Mouse (Mus musculus): Measurements from ENCODE around the gene Col4a4. TPM values are rescaled to one million over a fixed set of nuclear protein-coding genes. Genes with fewer than 3 reads are reported as not detected.

Col4a4 gene
- total RNA-seq (2014; rRNA removed) = 0.13 and 0.18 TPM in 2 replicates
- 0.06 and 0.14 TPM in 2 replicates for polyA plus RNA-seq (2012; rRNA removed)

DNA sequence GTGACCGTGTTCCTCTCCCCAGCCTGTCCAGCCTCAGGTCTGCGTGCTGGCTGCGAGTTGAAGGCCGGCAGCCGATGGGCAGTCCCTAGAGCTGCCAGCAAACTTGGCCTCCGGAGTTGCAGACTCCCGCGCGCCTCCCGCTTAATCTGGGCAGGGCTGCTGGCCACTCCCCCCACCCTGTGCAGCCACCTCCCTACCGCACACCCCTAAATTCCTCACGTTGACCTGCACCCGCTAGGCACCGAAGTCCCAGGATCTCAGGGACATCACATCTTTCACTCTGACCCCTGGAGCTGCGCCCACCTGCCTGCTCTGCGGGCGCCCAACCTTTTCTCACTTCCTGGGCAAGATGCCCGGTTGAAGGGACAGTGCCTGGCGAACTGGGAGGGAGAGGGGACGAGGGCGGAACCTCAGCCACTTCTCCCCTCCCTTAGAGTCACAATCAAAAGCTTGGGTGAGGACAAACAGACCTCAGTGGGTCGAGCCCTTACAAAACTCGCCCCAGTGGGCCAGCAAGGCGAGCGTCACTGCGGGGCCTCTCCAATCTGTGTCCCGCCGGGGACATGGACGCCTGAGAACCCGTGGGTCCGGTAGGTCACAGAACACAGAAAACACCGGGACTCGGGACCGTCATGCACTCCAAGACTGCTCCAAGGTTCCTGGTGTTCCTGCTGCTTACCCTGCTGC is at the start of gene Col4a4, which contains the start of gene Col4a3:
Col4a4 (minus strand) TSS at position 137 of the 687 bp plus-strand sequence.
Col4a3 (plus strand) TSS at position 209 of the 687 bp plus-strand sequence.
- WGBS = 2% methylated on average over 34 of the region's 34 CpGs
- H3K27me3 ChIP-seq (ENCODE audit: control insufficient read depth, insufficient read depth, low read length) = no peaks in the 10 kb centered on the region
- H3K79me2 ChIP-seq (ENCODE audit: control insufficient read depth, insufficient read depth, low read length) = no peaks in the 10 kb centered on the region
- H3K36me3 ChIP-seq (ENCODE audit: control insufficient read depth, insufficient read depth, low read length) = no peaks in the 10 kb centered on the region
- TF ChIP-seq CTCF (IDR thresholded peaks at IDR 0.05; ENCODE audit: low read depth, low read length) (no peak), POLR2A (IDR thresholded peaks at IDR 0.05; ENCODE audit: extremely low read depth, insufficient read depth, low read length) (no peak)
- H3K9ac ChIP-seq (ENCODE audit: low read depth, low read length) = no peak within 1 kb of the TSS
- H3K4me3 ChIP-seq (ENCODE audit: insufficient read depth, low read depth, low read length) = peak within 1 kb of the TSS; percentile 36
- DNase-seq (ENCODE audit: extremely low read depth, low read depth, low spot score) = no peak
- H3K4me1 ChIP-seq (ENCODE audit: control insufficient read depth, insufficient read depth, low read length) = peaks cover 4% of the 10 kb centered on the region; the same call in 1 of the 2 replicates
- H3K27ac ChIP-seq (replicated peaks; ENCODE audit: insufficient read depth, low read depth, low read length) = no peak within 1 kb of the TSS

- DNase-seq (ENCODE audit: extremely low read depth, low read depth, low spot score) = peak; percentile 16
These were observed 49.7 kb upstream of the Col4a4 start for GRCm38 (mm10) chr1:82636321-82636720.

GRCm38 (mm10) chr1:82635254-82635620 is 48.6 kb upstream of the Col4a4 start:
- H3K4me1 ChIP-seq (ENCODE audit: control insufficient read depth, insufficient read depth, low read length) = no peaks in the 10 kb centered on the region
- DNase-seq (ENCODE audit: extremely low read depth, low read depth, low spot score) = no peak
- no peaks in the 10 kb centered on the region for H3K79me2 ChIP-seq (ENCODE audit: control insufficient read depth, insufficient read depth, low read length)
- 83% methylated on average over 9 of the region's 9 CpGs for WGBS
- no peaks in the 10 kb centered on the region for H3K36me3 ChIP-seq (ENCODE audit: control insufficient read depth, insufficient read depth, low read length)
- TF ChIP-seq CTCF (IDR thresholded peaks at IDR 0.05; ENCODE audit: low read depth, low read length) (no peak), POLR2A (IDR thresholded peaks at IDR 0.05; ENCODE audit: extremely low read depth, insufficient read depth, low read length) (no peak)
- H3K4me3 ChIP-seq (ENCODE audit: insufficient read depth, low read depth, low read length) = no peak overlapping the region
- H3K27ac ChIP-seq (replicated peaks; ENCODE audit: insufficient read depth, low read depth, low read length) = no peak overlapping the region
- no peak overlapping the region for H3K9ac ChIP-seq (ENCODE audit: low read depth, low read length)
- no peaks in the 10 kb centered on the region for H3K27me3 ChIP-seq (ENCODE audit: control insufficient read depth, insufficient read depth, low read length)

More at GRCm38 (mm10) chr1:82636321-82636720, 49.7 kb upstream of the Col4a4 start:
- TF ChIP-seq CTCF (IDR thresholded peaks at IDR 0.05; ENCODE audit: low read depth, low read length) = no peak
- no peak for TF ChIP-seq POLR2A (IDR thresholded peaks at IDR 0.05; ENCODE audit: extremely low read depth, insufficient read depth, low read length)
- no peaks in the 10 kb centered on the region for H3K27me3 ChIP-seq (ENCODE audit: control insufficient read depth, insufficient read depth, low read length)
- H3K27ac ChIP-seq (replicated peaks; ENCODE audit: insufficient read depth, low read depth, low read length) = no peak overlapping the region
- H3K4me3 ChIP-seq (ENCODE audit: insufficient read depth, low read depth, low read length) = no peak overlapping the region
- no peaks in the 10 kb centered on the region for H3K36me3 ChIP-seq (ENCODE audit: control insufficient read depth, insufficient read depth, low read length)
- 66% methylated on average over 4 of the region's 4 CpGs for WGBS
- H3K9ac ChIP-seq (ENCODE audit: low read depth, low read length) = no peak overlapping the region
- H3K79me2 ChIP-seq (ENCODE audit: control insufficient read depth, insufficient read depth, low read length) = no peaks in the 10 kb centered on the region
- peaks cover 2% of the 10 kb centered on the region; the same call in 1 of the 2 replicates for H3K4me1 ChIP-seq (ENCODE audit: control insufficient read depth, insufficient read depth, low read length)

GRCm38 (mm10) chr1:82634545-82635253 is 48.0 kb upstream of the Col4a4 start:
- Histone ChIP-seq H3K4me1 (ENCODE audit: control insufficient read depth, insufficient read depth, low read length) (no peaks in the 10 kb centered on the region), H3K27ac (replicated peaks; ENCODE audit: insufficient read depth, low read depth, low read length) (no peak overlapping the region), H3K36me3 (ENCODE audit: control insufficient read depth, insufficient read depth, low read length) (no peaks in the 10 kb centered on the region), H3K79me2 (ENCODE audit: control insufficient read depth, insufficient read depth, low read length) (no peaks in the 10 kb centered on the region), H3K9ac (ENCODE audit: low read depth, low read length) (no peak overlapping the region), H3K4me3 (ENCODE audit: insufficient read depth, low read depth, low read length) (no peak overlapping the region), H3K27me3 (ENCODE audit: control insufficient read depth, insufficient read depth, low read length) (no peaks in the 10 kb centered on the region)
- DNase-seq (ENCODE audit: extremely low read depth, low read depth, low spot score) = no peak
- WGBS = 71% methylated on average over 19 of the region's 19 CpGs
- TF ChIP-seq POLR2A (IDR thresholded peaks at IDR 0.05; ENCODE audit: extremely low read depth, insufficient read depth, low read length) = no peak
- TF ChIP-seq CTCF (IDR thresholded peaks at IDR 0.05; ENCODE audit: low read depth, low read length) = no peak

DNA sequence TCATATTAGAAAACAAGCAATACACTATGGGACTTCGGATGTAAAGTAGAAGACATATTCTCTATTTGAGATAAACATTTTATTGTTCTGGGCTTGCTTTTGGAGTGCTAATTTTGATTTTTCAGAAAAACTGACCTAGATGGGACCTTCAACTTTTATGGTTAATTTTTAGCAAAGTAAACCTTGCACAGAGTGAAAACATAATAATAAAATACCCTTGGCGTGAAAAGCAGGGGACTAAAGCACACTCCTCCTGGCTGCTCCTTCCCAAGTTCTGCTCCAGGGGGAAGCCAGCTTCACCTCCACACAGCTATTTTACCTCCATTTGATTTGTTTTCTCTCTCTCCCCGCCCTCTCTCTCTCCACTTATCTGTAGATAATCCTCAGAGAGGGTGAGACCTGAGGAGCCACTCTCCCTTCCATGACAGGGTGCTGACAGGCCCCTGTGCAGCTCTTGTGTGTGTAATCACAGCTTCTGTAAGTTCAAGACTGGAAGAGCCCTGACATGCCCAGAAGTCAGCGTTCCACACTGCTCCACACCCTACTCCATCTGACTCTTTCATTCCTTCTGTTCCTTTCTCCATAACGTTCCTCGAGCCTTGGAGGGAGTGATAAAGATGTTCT is 44.6 kb upstream of the Col4a4 start:
- 46% methylated on average over 6 of the region's 6 CpGs for WGBS
- Histone ChIP-seq H3K27ac (replicated peaks; ENCODE audit: insufficient read depth, low read depth, low read length) (no peak overlapping the region), H3K4me1 (ENCODE audit: control insufficient read depth, insufficient read depth, low read length) (no peaks in the 10 kb centered on the region), H3K9ac (ENCODE audit: low read depth, low read length) (no peak overlapping the region), H3K79me2 (ENCODE audit: control insufficient read depth, insufficient read depth, low read length) (no peaks in the 10 kb centered on the region), H3K36me3 (ENCODE audit: control insufficient read depth, insufficient read depth, low read length) (no peaks in the 10 kb centered on the region), H3K27me3 (ENCODE audit: control insufficient read depth, insufficient read depth, low read length) (no peaks in the 10 kb centered on the region), H3K4me3 (ENCODE audit: insufficient read depth, low read depth, low read length) (no peak overlapping the region)
- no peak for DNase-seq (ENCODE audit: extremely low read depth, low read depth, low spot score)
- no peak for TF ChIP-seq CTCF (IDR thresholded peaks at IDR 0.05; ENCODE audit: low read depth, low read length)
- no peak for TF ChIP-seq POLR2A (IDR thresholded peaks at IDR 0.05; ENCODE audit: extremely low read depth, insufficient read depth, low read length)
